Mouse (Mus musculus) liver, embryonic 14.5 days (tissue): ENCODE measurements around the gene Rac3.
"Not testable (repeated sequence)": the region's sequence is repeated elsewhere in the genome, so short reads cannot be mapped to it uniquely, and the experiment has no call there.

Experiments used
- CTCF ChIP-seq: IDR thresholded peaks from 2 replicates; pipeline ENCODE4 v1.5.1; 2016; ENCODE audit warnings: antibody characterized with exemption, low read depth, control low read depth
- EP300 ChIP-seq: IDR thresholded peaks from 2 replicates; pipeline ENCODE4 v1.6.1; 2016; ENCODE audit warnings: antibody characterized with exemption, low read depth

DNA sequence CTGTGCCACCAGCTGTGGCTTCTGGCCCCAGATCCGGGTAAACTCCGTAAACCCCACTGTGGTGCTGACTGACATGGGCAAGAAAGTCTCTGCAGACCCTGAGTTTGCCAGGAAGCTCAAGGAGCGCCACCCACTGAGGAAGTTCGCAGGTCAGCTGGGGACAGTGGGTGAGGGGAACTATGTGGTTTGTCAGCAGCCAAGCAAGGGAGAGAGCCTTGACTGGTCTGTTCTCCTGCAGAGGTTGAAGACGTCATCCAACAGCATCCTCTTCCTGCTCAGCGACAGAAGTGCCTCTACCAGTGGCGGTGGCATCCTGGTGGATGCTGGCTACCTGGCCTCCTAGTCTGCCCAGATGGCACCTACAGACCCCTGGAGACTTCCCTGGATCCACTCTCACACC is 45.8 kb downstream of the Rac3 start:
- TF ChIP-seq CTCF, EP300: not testable (repeated sequence)
